Mouse (Mus musculus): ENCODE results near the gene Slc7a6. TPM values are rescaled to one million over a fixed set of nuclear protein-coding genes. Genes with fewer than 3 reads are reported as not detected.

Gene Slc7a6
- polyA plus RNA-seq, 1 experiment from 2014 or later: 4.1 TPM

DNA sequence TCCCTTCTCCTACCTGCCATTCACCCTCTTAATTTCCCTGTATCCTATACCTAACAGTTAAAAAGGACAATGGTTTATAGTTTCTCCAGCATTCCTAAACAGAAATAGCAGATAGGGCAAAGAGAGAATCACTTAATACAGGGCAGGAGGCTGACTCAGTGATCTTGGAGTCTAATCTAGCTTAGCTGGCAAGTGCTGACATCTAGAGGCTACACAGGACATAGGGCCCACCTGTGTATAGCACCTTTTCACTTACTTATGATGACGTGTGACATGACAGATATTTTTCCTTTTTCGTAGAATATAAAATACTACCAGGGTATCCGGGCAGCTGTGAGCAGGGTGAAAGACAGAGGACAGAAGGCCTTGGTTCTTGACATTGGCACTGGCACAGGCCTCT, 51.0 kb downstream of the Slc7a6 start:
- H3K36me3 ChIP-seq (ENCODE audit: control insufficient read depth, insufficient read depth): no peaks in the 10 kb centered on the region; the same call in 1 of the 2 replicates
- H3K27ac ChIP-seq (ENCODE audit: low read length): no peak overlapping the region
- no peaks in the 10 kb centered on the region for H3K9me3 ChIP-seq (replicated peaks; ENCODE audit: control insufficient read depth, low read length)
- ATAC-seq (ENCODE audit: low read depth): no peak
- H3K27me3 ChIP-seq (ENCODE audit: control insufficient read depth, insufficient read depth, low read depth, low read length): no peaks in the 10 kb centered on the region
- no peaks in the 10 kb centered on the region for H3K4me1 ChIP-seq (ENCODE audit: control insufficient read depth, low read depth, low read length)
- no peak overlapping the region for H3K4me3 ChIP-seq (ENCODE audit: low read depth, low read length)
- 76% methylated on average over 3 of the region's 3 CpGs for WGBS (ENCODE audit: insufficient replicate concordance)
- no peak overlapping the region for H3K4me2 ChIP-seq (ENCODE audit: low read depth, low read length)
- H3K9ac ChIP-seq (ENCODE audit: low read depth, low read length): no peak overlapping the region

DNA sequence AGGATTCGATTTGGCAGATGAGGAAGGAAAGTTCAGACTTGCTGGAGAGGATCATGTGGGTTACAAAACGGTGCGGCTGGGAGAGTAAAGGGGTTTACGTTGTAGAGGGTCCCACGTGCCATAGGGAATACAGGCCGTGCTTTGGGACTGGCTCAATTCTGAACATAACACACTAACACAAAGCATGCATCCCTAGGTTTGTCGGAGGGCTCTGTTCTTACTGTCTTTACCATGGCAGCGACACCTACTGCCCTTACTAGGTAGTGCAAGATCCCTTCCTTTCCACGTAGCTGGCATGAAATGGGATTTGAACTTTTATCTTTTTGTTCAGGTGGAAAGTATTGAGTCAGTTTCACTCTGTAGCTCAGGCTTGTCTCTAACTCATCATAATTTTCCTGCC, 57.9 kb downstream of the Slc7a6 start:
- Histone ChIP-seq H3K9me3 (replicated peaks; ENCODE audit: control insufficient read depth, low read length) (no peaks in the 10 kb centered on the region), H3K36me3 (ENCODE audit: control insufficient read depth, insufficient read depth) (no peaks in the 10 kb centered on the region; the same call in 1 of the 2 replicates), H3K27ac (ENCODE audit: low read length) (no peak overlapping the region), H3K27me3 (ENCODE audit: control insufficient read depth, insufficient read depth, low read depth, low read length) (no peaks in the 10 kb centered on the region), H3K4me2 (ENCODE audit: low read depth, low read length) (no peak overlapping the region), H3K4me1 (ENCODE audit: control insufficient read depth, low read depth, low read length) (no peaks in the 10 kb centered on the region), H3K9ac (ENCODE audit: low read depth, low read length) (no peak overlapping the region), H3K4me3 (ENCODE audit: low read depth, low read length) (no peak overlapping the region)
- ATAC-seq (ENCODE audit: low read depth): no peak
- 39% methylated on average over 9 of the region's 9 CpGs for WGBS (ENCODE audit: insufficient replicate concordance)

GRCm38 (mm10) chr8:106231536-106231935, 62.9 kb downstream of the Slc7a6 start:
- H3K36me3 ChIP-seq (ENCODE audit: control insufficient read depth, insufficient read depth): no peaks in the 10 kb centered on the region; the same call in none of the 2 replicates

DNA sequence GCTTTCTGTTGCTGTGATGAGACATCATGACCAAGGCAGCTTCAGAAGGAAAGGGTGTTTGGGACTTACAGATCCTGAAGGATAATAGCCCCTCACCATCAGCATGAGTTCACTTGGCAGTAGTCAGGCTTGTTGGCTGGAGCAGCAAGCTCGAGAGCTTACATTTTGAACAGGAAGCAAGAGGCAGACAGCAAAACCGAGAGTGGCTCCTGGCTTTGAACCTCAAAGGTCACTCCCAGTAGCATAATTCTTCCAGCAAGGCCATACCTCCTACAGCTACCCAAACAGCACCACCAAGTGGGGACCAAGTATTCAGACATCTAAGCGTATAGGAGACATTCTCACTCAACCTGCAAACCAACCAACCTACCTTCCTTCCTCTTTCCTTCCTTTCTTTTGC, 64.1 kb downstream of the Slc7a6 start:
- 64% methylated on average over 3 of the region's 3 CpGs for WGBS (ENCODE audit: insufficient replicate concordance)
- H3K9ac ChIP-seq (ENCODE audit: low read depth, low read length): no peak overlapping the region
- no peak overlapping the region for H3K27ac ChIP-seq (ENCODE audit: low read length)
- no peak for ATAC-seq (ENCODE audit: low read depth)
- H3K36me3 ChIP-seq (ENCODE audit: control insufficient read depth, insufficient read depth): no peaks in the 10 kb centered on the region; the same call in none of the 2 replicates
- no peaks in the 10 kb centered on the region for H3K9me3 ChIP-seq (replicated peaks; ENCODE audit: control insufficient read depth, low read length)
- H3K4me3 ChIP-seq (ENCODE audit: low read depth, low read length): no peak overlapping the region
- H3K4me1 ChIP-seq (ENCODE audit: control insufficient read depth, low read depth, low read length): no peaks in the 10 kb centered on the region
- no peaks in the 10 kb centered on the region for H3K27me3 ChIP-seq (ENCODE audit: control insufficient read depth, insufficient read depth, low read depth, low read length)
- no peak overlapping the region for H3K4me2 ChIP-seq (ENCODE audit: low read depth, low read length)

More at GRCm38 (mm10) chr8:106231536-106231935, 62.9 kb downstream of the Slc7a6 start:
- H3K4me3 ChIP-seq (ENCODE audit: low read depth, low read length): no peak overlapping the region
- H3K4me2 ChIP-seq (ENCODE audit: low read depth, low read length): no peak overlapping the region
- no peaks in the 10 kb centered on the region for H3K27me3 ChIP-seq (ENCODE audit: control insufficient read depth, insufficient read depth, low read depth, low read length)
- 73% methylated on average over 7 of the region's 7 CpGs for WGBS (ENCODE audit: insufficient replicate concordance)
- no peaks in the 10 kb centered on the region for H3K9me3 ChIP-seq (replicated peaks; ENCODE audit: control insufficient read depth, low read length)
- H3K4me1 ChIP-seq (ENCODE audit: control insufficient read depth, low read depth, low read length): no peaks in the 10 kb centered on the region
- no peak overlapping the region for H3K9ac ChIP-seq (ENCODE audit: low read depth, low read length)
- no peak overlapping the region for H3K27ac ChIP-seq (ENCODE audit: low read length)
- ATAC-seq (ENCODE audit: low read depth): no peak

GRCm38 (mm10) chr8:106234567-106235261, 66.1 kb downstream of the Slc7a6 start:
- Histone ChIP-seq H3K9me3 (replicated peaks; ENCODE audit: control insufficient read depth, low read length) (no peaks in the 10 kb centered on the region), H3K9ac (ENCODE audit: low read depth, low read length) (no peak overlapping the region), H3K4me3 (ENCODE audit: low read depth, low read length) (no peak overlapping the region), H3K27me3 (ENCODE audit: control insufficient read depth, insufficient read depth, low read depth, low read length) (no peaks in the 10 kb centered on the region), H3K4me1 (ENCODE audit: control insufficient read depth, low read depth, low read length) (no peaks in the 10 kb centered on the region), H3K4me2 (ENCODE audit: low read depth, low read length) (no peak overlapping the region), H3K36me3 (ENCODE audit: control insufficient read depth, insufficient read depth) (no peaks in the 10 kb centered on the region; the same call in none of the 2 replicates), H3K27ac (ENCODE audit: low read length) (no peak overlapping the region)
- no peak for ATAC-seq (ENCODE audit: low read depth)
- 84% methylated on average over 17 of the region's 17 CpGs for WGBS (ENCODE audit: insufficient replicate concordance)

DNA sequence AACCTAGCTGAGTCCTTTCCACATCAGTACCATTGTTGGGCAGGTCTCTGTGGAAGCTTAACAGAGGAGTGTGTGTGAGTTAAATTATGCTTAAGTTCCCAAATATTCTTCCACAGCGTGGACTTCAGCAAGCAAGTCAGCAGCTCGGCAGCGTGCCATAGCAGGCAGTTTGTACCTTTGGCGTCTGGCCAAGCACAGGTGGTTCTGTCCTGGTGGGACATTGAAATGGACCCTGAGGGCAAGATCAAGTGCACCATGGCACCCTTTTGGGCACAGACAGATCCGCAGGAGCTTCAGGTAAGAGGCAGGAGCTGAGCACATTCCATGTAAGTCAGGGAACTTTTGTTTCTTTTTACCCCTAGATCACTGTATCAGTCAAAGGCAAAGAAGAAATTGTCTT, 68.4 kb downstream of the Slc7a6 start:
- H3K36me3 ChIP-seq (ENCODE audit: control insufficient read depth, insufficient read depth): no peaks in the 10 kb centered on the region; the same call in 1 of the 2 replicates
- no peak overlapping the region for H3K4me3 ChIP-seq (ENCODE audit: low read depth, low read length)
- no peaks in the 10 kb centered on the region for H3K27me3 ChIP-seq (ENCODE audit: control insufficient read depth, insufficient read depth, low read depth, low read length)
- no peaks in the 10 kb centered on the region for H3K9me3 ChIP-seq (replicated peaks; ENCODE audit: control insufficient read depth, low read length)
- H3K9ac ChIP-seq (ENCODE audit: low read depth, low read length): no peak overlapping the region
- no peak overlapping the region for H3K4me2 ChIP-seq (ENCODE audit: low read depth, low read length)
- no peak overlapping the region for H3K27ac ChIP-seq (ENCODE audit: low read length)
- ATAC-seq (ENCODE audit: low read depth): no peak
- H3K4me1 ChIP-seq (ENCODE audit: control insufficient read depth, low read depth, low read length): no peaks in the 10 kb centered on the region
- WGBS (ENCODE audit: insufficient replicate concordance): 76% methylated on average over 5 of the region's 5 CpGs

Other genes with a start within 250 kb of the Slc7a6 start
- 0.22 TPM in 1 of 2 replicates, not detected in the other for gene Ctrl, start 235.0 kb upstream of the Slc7a6 start, polyA plus RNA-seq (2015; fragmentation: Nextera tagmentation; extraction: Ambion mirVana)
- gene Psmb10, start 230.4 kb upstream of the Slc7a6 start, polyA plus RNA-seq (2015; fragmentation: Nextera tagmentation; extraction: Ambion mirVana): 34.8 and 40.6 TPM in 2 replicates
- 88.0 and 97.1 TPM in 2 replicates for gene Lcat, start 225.5 kb upstream of the Slc7a6 start, polyA plus RNA-seq (2015; fragmentation: Nextera tagmentation; extraction: Ambion mirVana)
- gene Slc12a4, start 202.8 kb upstream of the Slc7a6 start, polyA plus RNA-seq (2015; fragmentation: Nextera tagmentation; extraction: Ambion mirVana): 11.1 and 12.0 TPM in 2 replicates
- not detected in 2 replicates for gene Dpep3, start 189.4 kb upstream of the Slc7a6 start, polyA plus RNA-seq (2015; fragmentation: Nextera tagmentation; extraction: Ambion mirVana)
- gene Dus2, start 177.5 kb upstream of the Slc7a6 start, polyA plus RNA-seq (2015; fragmentation: Nextera tagmentation; extraction: Ambion mirVana): 10.5 and 10.9 TPM in 2 replicates
- not detected in 2 replicates for gene Dpep2nb, start 162.9 kb upstream of the Slc7a6 start, polyA plus RNA-seq (2015; fragmentation: Nextera tagmentation; extraction: Ambion mirVana)
- gene Ddx28, start 157.0 kb upstream of the Slc7a6 start, polyA plus RNA-seq (2015; fragmentation: Nextera tagmentation; extraction: Ambion mirVana): 8.7 and 9.6 TPM in 2 replicates
- 2.4 and 3.0 TPM in 2 replicates for gene Nfatc3, start 110.0 kb upstream of the Slc7a6 start, polyA plus RNA-seq (2015; fragmentation: Nextera tagmentation; extraction: Ambion mirVana)
- gene Esrp2, start 31.9 kb upstream of the Slc7a6 start, polyA plus RNA-seq (2015; fragmentation: Nextera tagmentation; extraction: Ambion mirVana): 17.5 and 20.1 TPM in 2 replicates
- 8.8 and 9.1 TPM in 2 replicates for gene Pla2g15, start 18.5 kb upstream of the Slc7a6 start, polyA plus RNA-seq (2015; fragmentation: Nextera tagmentation; extraction: Ambion mirVana)
- 9.2 and 9.7 TPM in 2 replicates for gene Slc7a6os, start 42.1 kb downstream of the Slc7a6 start, polyA plus RNA-seq (2015; fragmentation: Nextera tagmentation; extraction: Ambion mirVana)
- 18.0 and 19.7 TPM in 2 replicates for gene Prmt7, start 42.1 kb downstream of the Slc7a6 start, polyA plus RNA-seq (2015; fragmentation: Nextera tagmentation; extraction: Ambion mirVana)
- 0.46 and 0.77 TPM in 2 replicates for gene Smpd3, start 169.1 kb downstream of the Slc7a6 start, polyA plus RNA-seq (2015; fragmentation: Nextera tagmentation; extraction: Ambion mirVana)
- gene Zfp90, start 246.5 kb downstream of the Slc7a6 start, polyA plus RNA-seq (2015; fragmentation: Nextera tagmentation; extraction: Ambion mirVana): 2.1 and 2.8 TPM in 2 replicates

Data from liver, embryonic 16.5 days (tissue).